Mouse (Mus musculus) small intestine, adult 2 months (tissue): ENCODE results near the gene Ablim1. TPM values are rescaled to one million over a fixed set of nuclear protein-coding genes. Genes with fewer than 3 reads are reported as not detected.
A peak's percentile ranks its signal among the peaks of the same experiment; 100 is the strongest.

Experiments
- H3K27ac ChIP-seq: fragments of 200-500 bp; 2 replicates; pipeline ENCODE4 v1.5.1; 2012; ENCODE audit warnings: low read depth, low read length, control low read depth, inconsistent platforms; ENCODE audit not compliant: insufficient read depth
- H3K27me3 ChIP-seq: fragments of 200-500 bp; 2 replicates; pipeline ENCODE4 v1.6.1; 2012; ENCODE audit warnings: mild to moderate bottlenecking, moderate library complexity, low read length, inconsistent platforms; ENCODE audit not compliant: control insufficient read depth, insufficient read depth
- H3K36me3 ChIP-seq: fragments of 200-500 bp; 2 replicates; pipeline ENCODE4 v1.6.1; 2012; ENCODE audit warnings: mild to moderate bottlenecking, low read length, control low read depth, inconsistent platforms; ENCODE audit not compliant: control insufficient read depth, insufficient read depth
- H3K4me1 ChIP-seq: fragments of 200-500 bp; 2 replicates; pipeline ENCODE4 v1.6.1; 2012; ENCODE audit warnings: low read length, inconsistent platforms, mixed read lengths; ENCODE audit not compliant: control insufficient read depth, insufficient read depth, insufficient read length
- H3K4me3 ChIP-seq: fragments of 200-500 bp; 2 replicates; pipeline ENCODE4 v1.5.1; 2012; ENCODE audit warnings: low read depth, mild to moderate bottlenecking, control low read depth, inconsistent platforms, low read length, moderate library complexity
- CTCF ChIP-seq: fragments of 200-500 bp; IDR thresholded peaks from 2 replicates; pipeline ENCODE4 v1.5.1; 2012; ENCODE audit warnings: low read depth, mild to moderate bottlenecking, control low read depth, inconsistent platforms, low read length, moderate library complexity, mixed read lengths; ENCODE audit not compliant: insufficient replicate concordance, insufficient read length; ENCODE audit errors: extremely low read depth
- POLR2A ChIP-seq: fragments of 200-500 bp; IDR thresholded peaks from 2 replicates; pipeline ENCODE4 v1.6.1; 2012; ENCODE audit warnings: low read depth, mild to moderate bottlenecking, control low read depth, inconsistent platforms, low read length, moderate library complexity
- WGBS: fragments of 180-500 bp; shearing (Covaris S2); methylation state at CpG from one replicate; pipeline ENCODE4 v1.1.7; 2018; 5-methylcytosine and 5-hydroxymethylcytosine counted together
- polyA plus RNA-seq: library from polyadenylated mRNA; depleted of rRNA; stranded (reverse); fragments of >200 nt; gene quantifications from 2 replicates; pipeline ENCODE4 v1.2.3, GENCODE M21; 2012

Ablim1 gene
- polyA plus RNA-seq, 1 experiment = 47.2 TPM

GRCm38 (mm10) chr19:57010064-57010463 lies 304.7 kb downstream of the Ablim1 start:
- peaks cover 20% of the 10 kb centered on the region for H3K27me3 ChIP-seq
- TF ChIP-seq CTCF = no peak
- no peak for TF ChIP-seq POLR2A
- H3K27ac ChIP-seq = no peak overlapping the region
- 61% methylated on average over 4 of the region's 4 CpGs for WGBS
- no peaks in the 10 kb centered on the region for H3K36me3 ChIP-seq
- peaks cover 3% of the 10 kb centered on the region; the same call in 1 of the 2 replicates for H3K4me1 ChIP-seq
- no peak overlapping the region for H3K4me3 ChIP-seq

DNA sequence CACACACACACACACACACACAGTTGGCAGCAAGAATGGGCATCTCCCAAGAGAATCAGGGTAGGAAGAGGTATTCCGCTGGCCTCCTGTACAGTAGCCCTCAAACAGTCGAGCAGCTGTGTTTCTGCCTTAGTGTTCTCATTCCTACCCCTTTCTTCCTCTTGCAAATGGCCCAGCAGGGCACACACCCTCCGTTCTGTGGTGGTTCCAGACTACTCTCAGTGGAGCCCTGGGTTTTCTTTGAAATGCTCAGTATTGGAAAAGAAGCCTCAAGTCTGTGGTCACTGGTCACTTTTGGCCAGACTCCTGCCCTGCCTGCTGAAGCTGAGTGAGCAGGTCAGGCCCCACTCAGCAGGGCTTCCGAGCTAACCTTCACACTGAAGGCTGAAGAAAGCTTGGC lies 305.1 kb downstream of the Ablim1 start:
- 80% methylated on average over 4 of the region's 4 CpGs for WGBS
- Histone ChIP-seq H3K36me3 (no peaks in the 10 kb centered on the region), H3K4me3 (no peak overlapping the region), H3K27me3 (peaks cover 20% of the 10 kb centered on the region), H3K27ac (no peak overlapping the region), H3K4me1 (peaks cover 3% of the 10 kb centered on the region; the same call in 1 of the 2 replicates)
- TF ChIP-seq CTCF = no peak

- TF ChIP-seq CTCF (peak; percentile 58), POLR2A (no peak)
- no peak within 1 kb of the TSS for H3K27ac ChIP-seq
- WGBS = 2% methylated on average over 68 of the region's 68 CpGs
Observed at GRCm38 (mm10) chr19:57007781-57008710, 306.7 kb downstream of the Ablim1 start, which contains the start of gene Afap1l2. TSS of gene Afap1l2 (minus strand) at chr19:57008228.

GRCm38 (mm10) chr19:57007291-57007690 lies 307.4 kb downstream of the Ablim1 start:
- no peak for TF ChIP-seq CTCF
- no peak for TF ChIP-seq POLR2A
- 70% methylated on average over 16 of the region's 16 CpGs for WGBS
- H3K36me3 ChIP-seq = no peaks in the 10 kb centered on the region
- peaks cover 20% of the 10 kb centered on the region for H3K27me3 ChIP-seq
- H3K27ac ChIP-seq = no peak overlapping the region
- H3K4me1 ChIP-seq = peaks cover 3% of the 10 kb centered on the region; the same call in 1 of the 2 replicates
- H3K4me3 ChIP-seq = peak overlapping the region; percentile 64

More at GRCm38 (mm10) chr19:57007781-57008710, 306.7 kb downstream of the Ablim1 start, which contains the start of gene Afap1l2:
- Histone ChIP-seq H3K4me3 (peak within 1 kb of the TSS; percentile 64), H3K36me3 (no peaks in the 10 kb centered on the region), H3K27me3 (peaks cover 20% of the 10 kb centered on the region), H3K4me1 (peaks cover 3% of the 10 kb centered on the region; the same call in 1 of the 2 replicates)

DNA sequence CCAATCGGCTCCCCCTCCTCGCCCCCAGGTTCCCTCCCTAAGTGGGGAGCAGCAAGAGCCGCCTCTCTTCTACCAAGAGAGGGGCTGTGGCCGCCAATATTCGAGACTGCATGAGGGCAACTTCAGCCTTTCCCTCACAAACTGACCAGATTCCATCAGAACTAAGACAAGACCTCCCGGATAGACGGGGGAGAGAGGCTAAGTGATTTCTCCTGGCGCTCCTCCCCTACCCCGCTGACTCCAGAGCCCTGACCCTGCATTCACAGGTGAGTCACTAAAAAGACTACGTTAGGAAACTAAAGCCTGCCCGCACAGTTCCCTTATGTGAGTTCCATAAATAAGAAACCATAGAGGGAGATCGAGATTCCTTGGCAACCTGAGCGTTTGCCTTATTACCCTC lies 307.9 kb downstream of the Ablim1 start:
- Histone ChIP-seq H3K27me3 (peaks cover 20% of the 10 kb centered on the region), H3K36me3 (no peaks in the 10 kb centered on the region), H3K4me1 (peaks cover 3% of the 10 kb centered on the region; the same call in 1 of the 2 replicates), H3K27ac (no peak overlapping the region), H3K4me3 (peak overlapping the region; percentile 28)
- WGBS = 54% methylated on average over 13 of the region's 13 CpGs
- no peak for TF ChIP-seq CTCF

DNA sequence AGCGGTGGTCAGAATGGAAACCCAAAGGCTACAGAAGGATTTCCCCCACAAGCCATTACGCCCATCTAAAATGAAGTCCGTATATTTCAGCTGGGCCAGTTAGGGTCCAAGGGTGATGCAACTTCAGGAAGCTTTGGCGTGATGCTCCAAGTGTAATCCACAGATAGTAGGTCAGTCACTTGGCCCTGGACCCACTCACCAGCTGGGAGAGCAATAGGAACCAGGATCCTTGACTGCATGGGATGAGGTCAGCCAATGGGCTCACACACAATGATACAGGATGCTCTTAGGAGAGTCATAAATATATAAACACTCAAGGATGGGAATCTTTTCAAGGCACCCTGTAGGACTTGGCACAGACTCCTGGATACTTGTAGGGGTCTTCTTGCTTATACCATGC lies 309.7 kb downstream of the Ablim1 start:
- TF ChIP-seq CTCF (no peak), POLR2A (no peak)
- peaks cover 20% of the 10 kb centered on the region for H3K27me3 ChIP-seq
- 76% methylated on average over 4 of the region's 4 CpGs for WGBS
- no peaks in the 10 kb centered on the region for H3K36me3 ChIP-seq
- H3K27ac ChIP-seq = no peak overlapping the region
- H3K4me1 ChIP-seq = peaks cover 3% of the 10 kb centered on the region; the same call in 1 of the 2 replicates
- no peak overlapping the region for H3K4me3 ChIP-seq

DNA sequence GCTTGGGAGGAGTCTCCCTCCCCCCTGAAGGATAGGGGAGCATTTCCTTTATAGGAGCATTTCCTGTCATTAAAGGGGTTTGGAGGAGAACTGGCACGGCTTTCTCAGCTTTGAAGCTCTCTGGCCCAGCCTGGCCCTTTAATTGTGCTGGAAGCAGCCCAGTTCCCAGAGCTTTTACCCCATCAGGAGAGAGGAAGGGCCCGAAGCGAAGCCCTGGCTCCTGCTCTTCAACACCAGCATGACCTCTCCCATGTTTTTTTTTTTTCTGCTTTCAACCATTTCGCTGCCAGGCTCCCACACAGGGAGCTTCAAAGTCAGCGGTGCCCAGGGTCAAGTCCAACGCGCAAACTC lies 311.3 kb downstream of the Ablim1 start:
- Histone ChIP-seq H3K36me3 (no peaks in the 10 kb centered on the region), H3K27ac (no peak overlapping the region), H3K4me1 (peaks cover 3% of the 10 kb centered on the region; the same call in 1 of the 2 replicates), H3K4me3 (no peak overlapping the region), H3K27me3 (peaks cover 17% of the 10 kb centered on the region)
- no peak for TF ChIP-seq POLR2A
- TF ChIP-seq CTCF = no peak
- WGBS = 38% methylated on average over 7 of the region's 7 CpGs
